Mouse (Mus musculus) thymus, postnatal 0 days (tissue): ENCODE data around the gene Rpp40. TPM values are rescaled to one million over a fixed set of nuclear protein-coding genes. Genes with fewer than 3 reads are reported as not detected.

Source experiments
- DNase-seq: peaks from one replicate; pipeline ENCODE4 v3.0.0-alpha.2; 2015; ENCODE audit warnings: low spot score
- polyA plus RNA-seq: library from polyadenylated mRNA; unstranded; fragments of >200 nt; fragmentation: Nextera tagmentation; extraction: Ambion mirVana; gene quantifications from 2 replicates; pipeline ENCODE4 v1.2.1, GENCODE M21; 2015

Gene Rpp40
- polyA plus RNA-seq, 1 experiment from 2014 or later: 17.9 TPM

DNA sequence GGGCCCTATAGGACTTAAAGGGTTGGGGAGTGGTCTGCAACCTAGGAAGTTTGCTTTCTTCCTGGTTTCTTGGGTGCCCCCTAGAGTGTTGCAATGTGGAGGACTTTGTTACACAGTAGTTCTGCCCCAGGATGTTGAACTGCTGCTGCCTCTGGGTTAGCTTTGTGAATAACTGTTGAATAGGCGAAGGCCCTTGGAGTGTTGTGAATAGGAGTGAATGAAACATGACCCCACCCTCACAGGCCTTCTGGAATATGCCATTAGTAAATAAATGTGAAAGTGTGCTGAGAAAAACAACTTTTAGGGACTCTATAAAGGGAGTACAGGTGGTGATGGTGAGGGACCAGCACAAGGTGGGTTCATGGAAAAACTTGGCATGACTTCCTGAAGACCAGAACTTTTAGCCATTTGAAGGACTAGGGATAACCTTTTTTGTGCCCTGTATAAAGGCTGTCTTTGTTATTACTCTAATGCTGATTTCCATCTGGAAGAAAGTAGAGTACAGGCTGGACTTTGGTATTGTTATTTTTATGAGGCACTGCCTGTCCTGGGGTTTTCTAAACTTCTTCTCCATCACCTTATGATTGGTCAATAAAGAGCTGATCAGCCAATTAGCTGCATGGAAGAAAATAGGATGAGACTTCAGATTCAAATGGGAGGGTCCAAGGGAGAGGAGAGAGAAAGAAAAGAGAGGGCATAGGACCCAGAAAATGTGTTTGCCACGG lies 53.1 kb downstream of the Rpp40 start:
- no peak for DNase-seq

DNA sequence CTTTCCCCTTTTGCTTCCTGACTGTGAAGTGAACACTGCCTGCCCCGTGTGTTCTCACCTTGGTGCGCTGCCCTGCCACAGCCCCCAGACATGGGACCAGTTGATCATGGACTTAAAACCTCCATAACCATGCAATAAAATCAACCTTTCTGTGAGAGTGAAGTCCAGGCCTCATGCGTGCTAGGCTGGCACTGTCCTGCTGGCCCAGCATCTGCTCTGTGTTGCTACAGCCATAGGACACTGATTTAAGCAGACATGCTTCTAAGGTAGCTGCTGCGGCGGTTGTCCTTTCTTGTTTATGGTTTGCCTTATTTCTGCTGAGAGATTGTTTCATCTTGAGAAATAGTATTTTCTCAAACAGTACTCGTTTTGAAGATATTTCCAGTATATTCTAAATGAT lies 54.6 kb downstream of the Rpp40 start:
- no peak for DNase-seq

GRCm38 (mm10) chr13:35848694-35849093 lies 57.5 kb downstream of the Rpp40 start:
- DNase-seq: no peak

GRCm38 (mm10) chr13:35845306-35845705 lies 60.9 kb downstream of the Rpp40 start:
- DNase-seq: no peak

Other genes starting within 250 kb of the Rpp40 start
- 8.1 and 9.9 TPM in 2 replicates for gene Cdyl, start 246.5 kb downstream of the Rpp40 start, polyA plus RNA-seq
- not detected in 2 replicates for gene Ppp1r3g, start 52.5 kb upstream of the Rpp40 start, polyA plus RNA-seq
- 38.1 and 43.7 TPM in 2 replicates for gene Fars2, start 211.1 kb upstream of the Rpp40 start, polyA plus RNA-seq
- gene Lyrm4, start 211.2 kb upstream of the Rpp40 start, polyA plus RNA-seq: 23.5 and 25.1 TPM in 2 replicates